Mouse (Mus musculus) erythroblast, embryonic 14.5 days (primary cell): ENCODE measurements at regions not wholly inside any gene's neighbourhood (a gene's known extent, or its start where the extent isn't known, plus 50 kb on each side); places are given as distances from the start of the nearest gene placed in this dataset.

Experiments used
- H3K27me3 ChIP-seq: 2 replicates; pipeline ENCODE4 v1.6.1; 2012; ENCODE audit warnings: inconsistent platforms; ENCODE audit not compliant: control insufficient read depth
- H3K36me3 ChIP-seq: 2 replicates; pipeline ENCODE4 v1.6.1; 2012; ENCODE audit warnings: mild to moderate bottlenecking, inconsistent platforms; ENCODE audit not compliant: control insufficient read depth
- H3K4me1 ChIP-seq: 2 replicates; pipeline ENCODE4 v1.6.1; 2012; ENCODE audit warnings: inconsistent platforms; ENCODE audit not compliant: control insufficient read depth
- H3K4me3 ChIP-seq: replicated peaks from 2 replicates; pipeline ENCODE3; 2012; ENCODE audit warnings: moderate library complexity, mild to moderate bottlenecking, inconsistent platforms
- H3K9me3 ChIP-seq: 2 replicates; pipeline ENCODE4 v1.6.1; 2012; ENCODE audit warnings: low read length, inconsistent platforms, mixed read lengths; ENCODE audit not compliant: control insufficient read depth
- GATA1 ChIP-seq: IDR thresholded peaks from 2 replicates; pipeline ENCODE4 v1.6.1; 2012; ENCODE audit warnings: low read length, inconsistent platforms, mixed read lengths
- TAL1 ChIP-seq: IDR thresholded peaks from 3 replicates; pipeline ENCODE4 v1.6.1; 2012; ENCODE audit warnings: low read length, inconsistent platforms, mixed read lengths

- Histone ChIP-seq H3K9me3 (no peaks in the 10 kb centered on the region), H3K4me3 (no peak overlapping the region), H3K36me3 (no peaks in the 10 kb centered on the region), H3K4me1 (peaks cover 16% of the 10 kb centered on the region), H3K27me3 (no peaks in the 10 kb centered on the region)
- 0 out of 3 replicates have a peak, but pooled peaks have one; percentile 19 for TF ChIP-seq TAL1
- TF ChIP-seq GATA1 = peak; percentile 13; the same call in 1 of the 2 replicates
Observed at GRCm38 (mm10) chr1:69746575-69747290, 59.7 kb upstream of the Ikzf2 start.

GRCm38 (mm10) chr1:69752724-69753123 is 65.7 kb upstream of the Ikzf2 start:
- no peak overlapping the region for H3K4me3 ChIP-seq
- H3K36me3 ChIP-seq = no peaks in the 10 kb centered on the region
- no peaks in the 10 kb centered on the region for H3K27me3 ChIP-seq
- H3K4me1 ChIP-seq = peaks cover under 1% of the 10 kb centered on the region
- H3K9me3 ChIP-seq = no peaks in the 10 kb centered on the region
- TF ChIP-seq GATA1 (no peak), TAL1 (no peak)

- no peaks in the 10 kb centered on the region for H3K36me3 ChIP-seq
- H3K9me3 ChIP-seq = no peaks in the 10 kb centered on the region
- H3K4me3 ChIP-seq = no peak overlapping the region
- no peaks in the 10 kb centered on the region for H3K27me3 ChIP-seq
- H3K4me1 ChIP-seq = no peaks in the 10 kb centered on the region
- TF ChIP-seq TAL1 (no peak), GATA1 (no peak)
Observed at GRCm38 (mm10) chr1:69757702-69758101, 69.1 kb upstream of the Spag16 start.

GRCm38 (mm10) chr1:69759544-69759943 is 67.2 kb upstream of the Spag16 start:
- no peaks in the 10 kb centered on the region for H3K27me3 ChIP-seq
- no peaks in the 10 kb centered on the region for H3K9me3 ChIP-seq
- no peaks in the 10 kb centered on the region for H3K4me1 ChIP-seq
- peak overlapping the region; percentile 4 for H3K4me3 ChIP-seq
- TF ChIP-seq TAL1 = no peak
- TF ChIP-seq GATA1 = no peak
- no peaks in the 10 kb centered on the region for H3K36me3 ChIP-seq

- Histone ChIP-seq H3K4me3 (no peak overlapping the region), H3K4me1 (no peaks in the 10 kb centered on the region), H3K9me3 (no peaks in the 10 kb centered on the region), H3K27me3 (no peaks in the 10 kb centered on the region), H3K36me3 (no peaks in the 10 kb centered on the region)
- no peak for TF ChIP-seq TAL1
- TF ChIP-seq GATA1 = no peak
Observed at GRCm38 (mm10) chr1:69768714-69769113, 58.1 kb upstream of the Spag16 start.

- Histone ChIP-seq H3K4me1 (no peaks in the 10 kb centered on the region), H3K27me3 (no peaks in the 10 kb centered on the region), H3K36me3 (no peaks in the 10 kb centered on the region), H3K4me3 (no peak overlapping the region), H3K9me3 (no peaks in the 10 kb centered on the region)
- TF ChIP-seq GATA1 = no peak
Observed at GRCm38 (mm10) chr1:69770209-69770608, 56.6 kb upstream of the Spag16 start.

GRCm38 (mm10) chr1:69771436-69771835 is 55.3 kb upstream of the Spag16 start:
- no peak overlapping the region for H3K4me3 ChIP-seq
- H3K9me3 ChIP-seq = no peaks in the 10 kb centered on the region
- H3K4me1 ChIP-seq = no peaks in the 10 kb centered on the region
- no peaks in the 10 kb centered on the region for H3K36me3 ChIP-seq
- H3K27me3 ChIP-seq = no peaks in the 10 kb centered on the region
- no peak for TF ChIP-seq TAL1
- no peak for TF ChIP-seq GATA1

GRCm38 (mm10) chr1:69775589-69775988 is 51.2 kb upstream of the Spag16 start:
- H3K36me3 ChIP-seq = no peaks in the 10 kb centered on the region
- H3K27me3 ChIP-seq = no peaks in the 10 kb centered on the region
- TF ChIP-seq TAL1 (no peak), GATA1 (no peak)
- H3K4me3 ChIP-seq = no peak overlapping the region
- H3K4me1 ChIP-seq = no peaks in the 10 kb centered on the region
- no peaks in the 10 kb centered on the region for H3K9me3 ChIP-seq
